Mouse (Mus musculus): ENCODE measurements at regions not wholly inside any gene's neighbourhood (a gene's known extent, or its start where the extent isn't known, plus 50 kb on each side); places are given as distances from the start of the nearest gene placed in this dataset.

GRCm38 (mm10) chr15:88497957-88498356 lies 102.1 kb upstream of the Zdhhc25 start:
- Histone ChIP-seq H3K27ac (ENCODE audit: low read length) (no peak overlapping the region), H3K4me1 (ENCODE audit: control insufficient read depth, insufficient read depth, low read length) (no peaks in the 10 kb centered on the region), H3K9ac (replicated peaks; ENCODE audit: low read depth, low read length) (no peak overlapping the region), H3K4me3 (ENCODE audit: low read depth, low read length) (no peak overlapping the region), H3K27me3 (ENCODE audit: control insufficient read depth, insufficient read depth, low read length) (no peaks in the 10 kb centered on the region), H3K36me3 (ENCODE audit: control insufficient read depth, insufficient read depth, low read length) (no peaks in the 10 kb centered on the region), H3K9me3 (ENCODE audit: control insufficient read depth, low read depth, low read length) (no peaks in the 10 kb centered on the region), H3K4me2 (replicated peaks; ENCODE audit: low read depth, low read length) (no peak overlapping the region)
- 86% methylated on average over 7 of the region's 7 CpGs for WGBS
- no peak for ATAC-seq (ENCODE audit: insufficient number of reproducible peaks, insufficient read depth, low FRiP score, low read depth)

GRCm38 (mm10) chr15:88502311-88502710 lies 97.8 kb upstream of the Zdhhc25 start:
- Histone ChIP-seq H3K4me3 (ENCODE audit: low read depth, low read length) (no peak overlapping the region), H3K9ac (replicated peaks; ENCODE audit: low read depth, low read length) (no peak overlapping the region), H3K27me3 (ENCODE audit: control insufficient read depth, insufficient read depth, low read length) (no peaks in the 10 kb centered on the region), H3K9me3 (ENCODE audit: control insufficient read depth, low read depth, low read length) (no peaks in the 10 kb centered on the region), H3K27ac (ENCODE audit: low read length) (no peak overlapping the region), H3K36me3 (ENCODE audit: control insufficient read depth, insufficient read depth, low read length) (no peaks in the 10 kb centered on the region), H3K4me2 (replicated peaks; ENCODE audit: low read depth, low read length) (no peak overlapping the region), H3K4me1 (ENCODE audit: control insufficient read depth, insufficient read depth, low read length) (no peaks in the 10 kb centered on the region)
- 83% methylated on average over 2 of the region's 2 CpGs for WGBS
- ATAC-seq (ENCODE audit: insufficient number of reproducible peaks, insufficient read depth, low FRiP score, low read depth), result no peak

- WGBS, result 72% methylated on average over 7 of the region's 7 CpGs
- Histone ChIP-seq H3K4me2 (replicated peaks; ENCODE audit: low read depth, low read length) (no peak overlapping the region), H3K9ac (replicated peaks; ENCODE audit: low read depth, low read length) (no peak overlapping the region), H3K27me3 (ENCODE audit: control insufficient read depth, insufficient read depth, low read length) (no peaks in the 10 kb centered on the region), H3K4me3 (ENCODE audit: low read depth, low read length) (no peak overlapping the region), H3K36me3 (ENCODE audit: control insufficient read depth, insufficient read depth, low read length) (no peaks in the 10 kb centered on the region), H3K27ac (ENCODE audit: low read length) (no peak overlapping the region), H3K4me1 (ENCODE audit: control insufficient read depth, insufficient read depth, low read length) (no peaks in the 10 kb centered on the region), H3K9me3 (ENCODE audit: control insufficient read depth, low read depth, low read length) (no peaks in the 10 kb centered on the region)
- ATAC-seq (ENCODE audit: insufficient number of reproducible peaks, insufficient read depth, low FRiP score, low read depth), result no peak
Observed at GRCm38 (mm10) chr15:88503896-88504295, 96.2 kb upstream of the Zdhhc25 start.

- no peak overlapping the region for H3K4me3 ChIP-seq (ENCODE audit: low read depth, low read length)
- H3K36me3 ChIP-seq (ENCODE audit: control insufficient read depth, insufficient read depth, low read length), result no peaks in the 10 kb centered on the region
- H3K9me3 ChIP-seq (ENCODE audit: control insufficient read depth, low read depth, low read length), result no peaks in the 10 kb centered on the region
- H3K27ac ChIP-seq (ENCODE audit: low read length), result no peak overlapping the region
- no peak overlapping the region for H3K9ac ChIP-seq (replicated peaks; ENCODE audit: low read depth, low read length)
- no peaks in the 10 kb centered on the region for H3K4me1 ChIP-seq (ENCODE audit: control insufficient read depth, insufficient read depth, low read length)
- no peaks in the 10 kb centered on the region for H3K27me3 ChIP-seq (ENCODE audit: control insufficient read depth, insufficient read depth, low read length)
- 83% methylated on average over 13 of the region's 13 CpGs for WGBS
- H3K4me2 ChIP-seq (replicated peaks; ENCODE audit: low read depth, low read length), result no peak overlapping the region
- ATAC-seq (ENCODE audit: insufficient number of reproducible peaks, insufficient read depth, low FRiP score, low read depth), result no peak
Observed at GRCm38 (mm10) chr15:88505491-88506119, 94.5 kb upstream of the Zdhhc25 start.

- Histone ChIP-seq H3K9me3 (ENCODE audit: control insufficient read depth, low read depth, low read length) (no peaks in the 10 kb centered on the region), H3K27ac (ENCODE audit: low read length) (no peak overlapping the region), H3K4me1 (ENCODE audit: control insufficient read depth, insufficient read depth, low read length) (no peaks in the 10 kb centered on the region), H3K9ac (replicated peaks; ENCODE audit: low read depth, low read length) (no peak overlapping the region), H3K4me3 (ENCODE audit: low read depth, low read length) (no peak overlapping the region), H3K36me3 (ENCODE audit: control insufficient read depth, insufficient read depth, low read length) (no peaks in the 10 kb centered on the region), H3K27me3 (ENCODE audit: control insufficient read depth, insufficient read depth, low read length) (no peaks in the 10 kb centered on the region), H3K4me2 (replicated peaks; ENCODE audit: low read depth, low read length) (no peak overlapping the region)
- WGBS, result 50% methylated on average over 2 of the region's 2 CpGs
- ATAC-seq (ENCODE audit: insufficient number of reproducible peaks, insufficient read depth, low FRiP score, low read depth), result no peak
Observed at GRCm38 (mm10) chr15:88507886-88508285, 92.2 kb upstream of the Zdhhc25 start.

- Histone ChIP-seq H3K9ac (replicated peaks; ENCODE audit: low read depth, low read length) (no peak overlapping the region), H3K4me3 (ENCODE audit: low read depth, low read length) (no peak overlapping the region), H3K27me3 (ENCODE audit: control insufficient read depth, insufficient read depth, low read length) (no peaks in the 10 kb centered on the region), H3K36me3 (ENCODE audit: control insufficient read depth, insufficient read depth, low read length) (no peaks in the 10 kb centered on the region), H3K9me3 (ENCODE audit: control insufficient read depth, low read depth, low read length) (no peaks in the 10 kb centered on the region), H3K4me1 (ENCODE audit: control insufficient read depth, insufficient read depth, low read length) (no peaks in the 10 kb centered on the region), H3K27ac (ENCODE audit: low read length) (no peak overlapping the region), H3K4me2 (replicated peaks; ENCODE audit: low read depth, low read length) (no peak overlapping the region)
- 76% methylated on average over 6 of the region's 6 CpGs for WGBS
- no peak for ATAC-seq (ENCODE audit: insufficient number of reproducible peaks, insufficient read depth, low FRiP score, low read depth)
Observed at GRCm38 (mm10) chr15:88508971-88509370, 91.1 kb upstream of the Zdhhc25 start.

GRCm38 (mm10) chr15:88509626-88510025 lies 90.5 kb upstream of the Zdhhc25 start:
- Histone ChIP-seq H3K36me3 (ENCODE audit: control insufficient read depth, insufficient read depth, low read length) (no peaks in the 10 kb centered on the region), H3K27ac (ENCODE audit: low read length) (no peak overlapping the region), H3K4me3 (ENCODE audit: low read depth, low read length) (no peak overlapping the region), H3K9me3 (ENCODE audit: control insufficient read depth, low read depth, low read length) (no peaks in the 10 kb centered on the region), H3K27me3 (ENCODE audit: control insufficient read depth, insufficient read depth, low read length) (no peaks in the 10 kb centered on the region), H3K4me1 (ENCODE audit: control insufficient read depth, insufficient read depth, low read length) (no peaks in the 10 kb centered on the region), H3K4me2 (replicated peaks; ENCODE audit: low read depth, low read length) (no peak overlapping the region), H3K9ac (replicated peaks; ENCODE audit: low read depth, low read length) (no peak overlapping the region)
- WGBS, result 59% methylated on average over 2 of the region's 2 CpGs
- no peak for ATAC-seq (ENCODE audit: insufficient number of reproducible peaks, insufficient read depth, low FRiP score, low read depth)

- no peak overlapping the region for H3K4me2 ChIP-seq (replicated peaks; ENCODE audit: low read depth, low read length)
- no peak overlapping the region for H3K27ac ChIP-seq (ENCODE audit: low read length)
- 86% methylated on average over 5 of the region's 5 CpGs for WGBS
- no peak overlapping the region for H3K4me3 ChIP-seq (ENCODE audit: low read depth, low read length)
- no peaks in the 10 kb centered on the region for H3K4me1 ChIP-seq (ENCODE audit: control insufficient read depth, insufficient read depth, low read length)
- H3K9ac ChIP-seq (replicated peaks; ENCODE audit: low read depth, low read length), result no peak overlapping the region
- no peaks in the 10 kb centered on the region for H3K36me3 ChIP-seq (ENCODE audit: control insufficient read depth, insufficient read depth, low read length)
- no peaks in the 10 kb centered on the region for H3K27me3 ChIP-seq (ENCODE audit: control insufficient read depth, insufficient read depth, low read length)
- ATAC-seq (ENCODE audit: insufficient number of reproducible peaks, insufficient read depth, low FRiP score, low read depth), result no peak
- no peaks in the 10 kb centered on the region for H3K9me3 ChIP-seq (ENCODE audit: control insufficient read depth, low read depth, low read length)
Observed at GRCm38 (mm10) chr15:88514091-88514490, 86.0 kb upstream of the Zdhhc25 start.

- no peak overlapping the region for H3K4me2 ChIP-seq (replicated peaks; ENCODE audit: low read depth, low read length)
- H3K27ac ChIP-seq (ENCODE audit: low read length), result no peak overlapping the region
- H3K4me3 ChIP-seq (ENCODE audit: low read depth, low read length), result no peak overlapping the region
- WGBS, result 93% methylated on average over 1 of the region's 1 CpGs
- H3K27me3 ChIP-seq (ENCODE audit: control insufficient read depth, insufficient read depth, low read length), result no peaks in the 10 kb centered on the region
- H3K4me1 ChIP-seq (ENCODE audit: control insufficient read depth, insufficient read depth, low read length), result no peaks in the 10 kb centered on the region
- H3K36me3 ChIP-seq (ENCODE audit: control insufficient read depth, insufficient read depth, low read length), result no peaks in the 10 kb centered on the region
- no peak overlapping the region for H3K9ac ChIP-seq (replicated peaks; ENCODE audit: low read depth, low read length)
- ATAC-seq (ENCODE audit: insufficient number of reproducible peaks, insufficient read depth, low FRiP score, low read depth), result no peak
- no peaks in the 10 kb centered on the region for H3K9me3 ChIP-seq (ENCODE audit: control insufficient read depth, low read depth, low read length)
Observed at GRCm38 (mm10) chr15:88531218-88531617, 68.9 kb upstream of the Zdhhc25 start.
